Mouse (Mus musculus) neural tube, postnatal 0 days (tissue): ENCODE results near the gene Hmga1b. TPM values are rescaled to one million over a fixed set of nuclear protein-coding genes. Genes with fewer than 3 reads are reported as not detected.

Experiments
- polyA plus RNA-seq: library from polyadenylated mRNA; unstranded; fragments of >200 nt; fragmentation: Nextera tagmentation; extraction: Ambion mirVana; gene quantifications from 2 replicates; pipeline ENCODE4 v1.2.1, GENCODE M21; 2015

Hmga1b gene
- polyA plus RNA-seq = 1.8 and 2.9 TPM in 2 replicates

GRCm38 (mm10) chr11:120762672-120763041 lies at the start of gene Hmga1b:
Hmga1b (plus strand) TSS chr11:120762794.

GRCm38 (mm10) chr11:120713580-120714518 lies 48.7 kb upstream of the Hmga1b start, which contains the start of the genes Cenpx and Lrrc45:
Cenpx (minus strand) TSS chr11:120713738.
Lrrc45 (plus strand) TSS chr11:120713925.

GRCm38 (mm10) chr11:120721124-120722066 lies 41.2 kb upstream of the Hmga1b start, which contains the start of gene Rac3:
Rac3 (plus strand) TSS chr11:120721470.

DNA sequence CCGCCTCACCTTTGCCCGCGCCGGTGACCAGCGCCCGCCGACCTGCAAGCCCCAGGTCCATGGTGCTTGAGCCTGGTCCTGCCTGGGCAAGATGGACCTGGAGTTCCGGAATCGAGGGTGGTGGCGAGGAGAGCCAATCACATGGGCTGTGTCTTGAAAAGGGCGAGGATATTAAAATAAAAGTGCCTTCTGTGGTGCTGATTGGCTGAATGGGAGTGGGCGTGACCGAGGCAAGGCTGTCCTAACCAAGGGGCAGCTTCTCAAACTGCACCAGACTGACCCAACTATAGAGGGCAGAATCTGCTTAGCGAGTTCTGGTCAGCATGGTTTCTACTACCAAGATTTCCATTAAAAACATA lies 35.4 kb upstream of the Hmga1b start, which contains the start of gene Dcxr:
TSS of gene Dcxr (minus strand) at position 113 of the 359 bp plus-strand sequence.

GRCm38 (mm10) chr11:120731858-120732680 lies 30.5 kb upstream of the Hmga1b start, which contains the start of gene Cbr2:
Cbr2 (minus strand) TSS chr11:120732114.

DNA sequence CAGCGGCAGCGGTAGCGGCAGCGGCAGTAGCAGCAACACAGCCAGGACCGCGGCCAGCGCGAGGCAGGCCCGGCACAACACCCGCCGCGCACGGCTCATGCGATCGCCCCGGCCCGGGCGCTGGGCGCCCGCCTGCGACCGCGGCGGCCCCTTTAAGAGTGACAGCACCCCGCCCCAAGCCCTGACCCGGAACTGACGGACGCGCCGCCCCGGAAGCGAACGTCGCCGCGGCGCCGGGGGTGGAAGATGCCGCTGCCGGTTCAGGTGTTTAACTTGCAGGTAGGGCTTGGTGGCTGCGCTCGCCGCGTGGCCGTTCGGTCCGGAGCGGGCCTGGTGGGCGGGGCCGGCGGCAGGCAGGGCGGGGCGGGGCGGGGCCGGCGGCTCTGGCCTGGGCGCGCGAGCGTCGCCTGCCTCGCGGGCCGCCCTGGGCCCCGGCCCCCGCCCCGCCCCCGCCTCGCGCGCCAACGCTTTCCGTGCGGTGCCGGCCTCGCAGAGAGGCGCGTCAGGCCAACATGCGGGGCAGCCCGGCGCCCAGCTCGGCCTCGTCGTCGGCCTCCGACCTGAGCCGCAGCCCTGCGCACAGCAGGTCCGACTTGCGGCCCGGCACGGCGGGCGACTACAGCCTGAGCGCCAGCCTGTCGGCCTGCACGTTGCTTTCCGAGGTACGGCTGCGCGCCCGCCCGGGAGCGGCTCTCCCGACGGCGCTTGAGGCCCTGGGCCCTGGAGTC lies 21.6 kb downstream of the Hmga1b start, which contains the start of the genes Rfng and Gps1:
TSS of gene Rfng (minus strand) at position 144 of the 728 bp plus-strand sequence.
TSS of gene Gps1 (plus strand) at position 209 of the 728 bp plus-strand sequence.

DNA sequence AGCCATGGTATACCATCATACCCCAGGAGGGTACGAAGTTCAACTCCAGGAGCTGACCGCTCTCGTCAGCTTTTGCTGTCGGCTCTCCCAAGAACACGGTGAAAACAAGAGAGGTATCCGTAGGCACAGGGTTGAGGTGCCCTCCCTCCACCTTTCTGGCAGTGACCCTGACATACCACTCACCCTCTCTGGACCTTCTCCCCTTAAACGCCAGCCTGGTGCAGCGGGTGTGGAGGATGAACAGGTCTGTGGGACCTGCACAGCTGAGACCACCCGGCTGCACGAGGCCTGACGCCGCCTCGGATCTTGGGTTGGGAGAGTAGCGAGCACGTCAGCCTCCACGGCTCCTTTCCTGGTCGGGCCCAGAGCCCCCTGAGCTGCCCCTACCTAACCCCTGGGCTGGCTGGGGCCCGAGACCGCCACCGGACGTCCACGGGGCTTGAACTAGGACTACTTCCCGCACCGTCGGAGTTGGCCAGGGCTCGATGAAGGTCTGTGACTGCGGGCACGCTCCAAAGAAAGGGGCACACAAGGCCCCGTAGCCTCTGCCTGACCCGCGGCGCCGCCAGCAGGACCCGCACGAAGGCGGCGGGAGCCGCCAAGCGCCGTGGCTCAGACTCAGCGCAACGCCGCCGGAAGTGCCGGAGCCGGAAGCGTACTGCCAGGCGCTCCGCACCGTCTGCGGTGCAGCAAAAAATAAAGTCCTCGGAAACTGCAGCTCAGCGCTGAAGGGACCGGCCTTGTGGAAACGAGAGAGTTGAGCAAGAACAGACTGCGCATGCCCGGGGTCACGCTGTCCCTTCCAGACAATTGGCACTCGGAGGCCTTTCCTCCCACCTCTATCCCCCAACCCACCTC lies 33.4 kb downstream of the Hmga1b start, which contains the start of gene Dus1l:
TSS of gene Dus1l (minus strand) at position 648 of the 858 bp plus-strand sequence.

Other genes starting within 250 kb of the Hmga1b start
- 0.29 and 0.30 TPM in 2 replicates for gene Gcgr, start 232.1 kb upstream of the Hmga1b start, polyA plus RNA-seq
- gene Mcrip1, start 213.1 kb upstream of the Hmga1b start, polyA plus RNA-seq = 238 and 259 TPM in 2 replicates
- gene Ppp1r27, start 211.7 kb upstream of the Hmga1b start, polyA plus RNA-seq = not detected in 2 replicates
- gene P4hb, start 189.5 kb upstream of the Hmga1b start, polyA plus RNA-seq = 213 and 228 TPM in 2 replicates
- gene Arhgdia, start 181.2 kb upstream of the Hmga1b start, polyA plus RNA-seq = 444 and 484 TPM in 2 replicates
- 163 and 172 TPM in 2 replicates for gene Alyref, start 164.4 kb upstream of the Hmga1b start, polyA plus RNA-seq
- 220 and 225 TPM in 2 replicates for gene Anapc11, start 164.4 kb upstream of the Hmga1b start, polyA plus RNA-seq
- 1.8 and 3.2 TPM in 2 replicates for gene Npb, start 154.3 kb upstream of the Hmga1b start, polyA plus RNA-seq
- 162 and 185 TPM in 2 replicates for gene Pcyt2, start 144.9 kb upstream of the Hmga1b start, polyA plus RNA-seq
- gene Sirt7, start 137.6 kb upstream of the Hmga1b start, polyA plus RNA-seq = 42.3 and 44.0 TPM in 2 replicates
- 47.6 and 50.2 TPM in 2 replicates for gene Mafg, start 129.2 kb upstream of the Hmga1b start, polyA plus RNA-seq
- gene Pycr1, start 119.0 kb upstream of the Hmga1b start, polyA plus RNA-seq = 8.8 and 9.5 TPM in 2 replicates
- gene Myadml2, start 114.6 kb upstream of the Hmga1b start, polyA plus RNA-seq = 1.6 and 2.8 TPM in 2 replicates
- gene Notum, start 101.6 kb upstream of the Hmga1b start, polyA plus RNA-seq = 13.9 and 15.4 TPM in 2 replicates
- gene Aspscr1, start 89.8 kb upstream of the Hmga1b start, polyA plus RNA-seq = 134 and 150 TPM in 2 replicates
- gene Cenpx, start 49.1 kb upstream of the Hmga1b start, polyA plus RNA-seq = 103 and 104 TPM in 2 replicates
- 45.3 and 62.8 TPM in 2 replicates for gene Lrrc45, start 48.9 kb upstream of the Hmga1b start, polyA plus RNA-seq
- gene Rac3, start 41.3 kb upstream of the Hmga1b start, polyA plus RNA-seq = 617 and 689 TPM in 2 replicates
- gene Dcxr, start 35.5 kb upstream of the Hmga1b start, polyA plus RNA-seq = 25.0 and 27.0 TPM in 2 replicates
- 4.1 and 4.5 TPM in 2 replicates for gene Cbr2, start 30.7 kb upstream of the Hmga1b start, polyA plus RNA-seq
- 98.9 and 123 TPM in 2 replicates for gene Rfng, start 21.4 kb downstream of the Hmga1b start, polyA plus RNA-seq
- 236 and 269 TPM in 2 replicates for gene Gps1, start 21.5 kb downstream of the Hmga1b start, polyA plus RNA-seq
- 34.8 and 41.7 TPM in 2 replicates for gene Dus1l, start 33.6 kb downstream of the Hmga1b start, polyA plus RNA-seq
- 47.3 and 79.1 TPM in 2 replicates for gene Fasn, start 61.8 kb downstream of the Hmga1b start, polyA plus RNA-seq
- gene Ccdc57, start 170.1 kb downstream of the Hmga1b start, polyA plus RNA-seq = 4.0 and 4.1 TPM in 2 replicates
- 3.7 and 4.1 TPM in 2 replicates for gene Slc16a3, start 185.7 kb downstream of the Hmga1b start, polyA plus RNA-seq
- 87.4 and 94.5 TPM in 2 replicates for gene Csnk1d, start 228.5 kb downstream of the Hmga1b start, polyA plus RNA-seq